In the genomic region with DNA sequence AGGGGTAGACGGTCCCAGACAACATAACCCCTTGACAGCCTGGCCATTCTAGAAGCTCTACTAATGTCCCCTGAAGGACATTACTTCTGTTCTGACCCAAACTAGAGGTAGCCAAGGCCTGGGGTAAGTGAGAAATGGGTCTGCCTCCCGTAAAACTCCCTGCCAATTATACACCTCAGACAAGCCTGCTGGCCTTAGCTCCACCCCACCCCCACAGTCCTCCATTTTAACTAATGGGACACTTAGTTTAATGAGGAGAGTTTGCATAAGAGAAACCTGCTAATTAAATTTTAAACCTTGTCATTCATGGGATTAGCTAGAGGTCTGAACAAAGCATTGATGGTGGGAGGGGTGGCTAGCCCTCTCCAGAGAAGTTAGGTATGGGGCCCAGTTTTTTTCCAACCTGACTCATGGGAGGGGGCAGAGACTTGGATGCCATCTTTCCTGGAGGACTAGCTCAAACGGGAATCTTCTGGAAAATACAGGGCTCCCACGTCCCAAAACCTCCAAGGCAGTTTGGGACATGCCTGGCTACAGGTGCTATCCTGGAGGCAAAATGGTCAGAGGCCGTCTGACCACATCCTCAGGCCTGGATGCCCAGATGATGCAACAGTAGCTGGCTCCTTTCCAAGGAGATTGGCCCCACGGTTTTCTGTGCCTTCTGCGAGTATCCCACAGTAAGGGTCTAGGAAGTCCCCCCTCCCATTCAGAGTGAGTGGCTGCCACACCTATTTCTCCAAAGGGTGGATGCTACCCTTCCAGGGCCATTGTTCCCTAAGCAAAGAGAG, we compare ENCODE assay signal across 22 mouse cellular contexts. TPM values are rescaled to one million over a fixed set of nuclear protein-coding genes. Genes with fewer than 3 reads are reported as not detected.
DNase-seq lines count a peak whose midpoint lies in the region; ATAC-seq and TF ChIP-seq lines count a peak whose summit lies in the region.
"Had no signal": no experiment of that assay in that cellular context is flagged by ENCODE, and none has a peak within 500 bp of the region (broad histone marks: within the 10 kb centered on the region; RNA-seq: fewer than 3 reads in every experiment).

No protein-coding gene starts in this region.

- TF ChIP-seq CTCF in liver, postnatal 0 days (IDR thresholded peaks at IDR 0.05; ENCODE audit: low read depth): no peak
- no peak for TF ChIP-seq CTCF in heart, adult 2 months (IDR thresholded peaks at IDR 0.05)

- 32% methylated on average over 7 of the region's 7 CpGs for whole genome bisulfite sequencing in forebrain, embryonic 10.5 days
- 11% methylated on average over 7 of the region's 7 CpGs for WGBS in forebrain, embryonic 16.5 days
- 40% methylated on average over 7 of the region's 7 CpGs for WGBS in liver, postnatal 0 days (ENCODE audit: insufficient replicate concordance)
- 37% methylated on average over 7 of the region's 7 CpGs for WGBS in liver, embryonic 12.5 days (ENCODE audit: insufficient replicate concordance)
- WGBS in heart, adult 2 months: 49% methylated on average over 7 of the region's 7 CpGs

- no peak overlapping the region for H3K9ac ChIP-seq in forebrain, embryonic 16.5 days (replicated peaks; ENCODE audit: low read depth, low read length)
- no peak overlapping the region for H3K9ac ChIP-seq in liver, postnatal 0 days (replicated peaks)
- no peak overlapping the region for H3K9ac ChIP-seq in liver, embryonic 12.5 days
- no peak overlapping the region for H3K9ac ChIP-seq in heart, adult 2 months (ENCODE audit: low read depth, low read length)
- H3K9ac ChIP-seq: embryonic facial prominence, embryonic 13.5 days; heart, embryonic 15.5 days; hindbrain, embryonic 14.5 days; intestine, embryonic 15.5 days had no signal

- peaks cover 94% of the 10 kb centered on the region for H3K27me3 ChIP-seq in forebrain, embryonic 10.5 days (ENCODE audit: poor library complexity, severe bottlenecking)
- H3K27me3 ChIP-seq in forebrain, embryonic 16.5 days (replicated peaks; ENCODE audit: control insufficient read depth, insufficient read depth, low read length): peaks cover 29% of the 10 kb centered on the region
- H3K27me3 ChIP-seq in liver, postnatal 0 days (ENCODE audit: insufficient read depth, low read length): peaks cover 57% of the 10 kb centered on the region
- H3K27me3 ChIP-seq in liver, embryonic 12.5 days (replicated peaks): peaks cover 95% of the 10 kb centered on the region
- peaks cover 14% of the 10 kb centered on the region for H3K27me3 ChIP-seq in heart, adult 2 months (ENCODE audit: control insufficient read depth, insufficient read depth, low read length)

- peak overlapping the region; percentile 12; the same call in 1 of the 2 replicates for H3K4me3 ChIP-seq in forebrain, embryonic 10.5 days
- H3K4me3 ChIP-seq in forebrain, embryonic 16.5 days (replicated peaks; ENCODE audit: low read length): no peak overlapping the region
- no peak overlapping the region for H3K4me3 ChIP-seq in liver, postnatal 0 days (ENCODE audit: low read depth, low read length)
- no peak overlapping the region for H3K4me3 ChIP-seq in liver, embryonic 12.5 days
- no peak overlapping the region for H3K4me3 ChIP-seq in heart, adult 2 months
- H3K4me3 ChIP-seq: embryonic facial prominence, embryonic 13.5 days; heart, embryonic 10.5 days; heart, embryonic 15.5 days; intestine, embryonic 15.5 days had no signal

- H3K27ac ChIP-seq in forebrain, embryonic 10.5 days: peak overlapping the region; percentile 42; the same call in 1 of the 2 replicates
- no peak overlapping the region for H3K27ac ChIP-seq in forebrain, embryonic 16.5 days (ENCODE audit: low read length)
- H3K27ac ChIP-seq in liver, postnatal 0 days (ENCODE audit: low read depth): no peak overlapping the region
- H3K27ac ChIP-seq in liver, embryonic 12.5 days: no peak overlapping the region
- H3K27ac ChIP-seq in heart, adult 2 months: no peak overlapping the region
- H3K27ac ChIP-seq: embryonic facial prominence, embryonic 13.5 days; heart, embryonic 10.5 days; heart, embryonic 15.5 days; hindbrain, embryonic 14.5 days; intestine, embryonic 15.5 days had no signal

- TF ChIP-seq POLR2A in heart, adult 2 months (IDR thresholded peaks at IDR 0.05; ENCODE audit: insufficient read depth, low read depth, low read length): no peak

- H3K9me3 ChIP-seq in forebrain, embryonic 10.5 days: no peaks in the 10 kb centered on the region
- H3K9me3 ChIP-seq in forebrain, embryonic 16.5 days (ENCODE audit: control insufficient read depth, low read length): no peaks in the 10 kb centered on the region
- no peaks in the 10 kb centered on the region for H3K9me3 ChIP-seq in liver, postnatal 0 days (ENCODE audit: low read length)
- no peaks in the 10 kb centered on the region for H3K9me3 ChIP-seq in liver, embryonic 12.5 days (replicated peaks)
- H3K9me3 ChIP-seq: embryonic facial prominence, embryonic 13.5 days; heart, embryonic 10.5 days; heart, embryonic 15.5 days; intestine, embryonic 15.5 days had no signal

- no peak for ATAC-seq in forebrain, embryonic 16.5 days
- no peak for ATAC-seq in liver, postnatal 0 days
- ATAC-seq in liver, embryonic 12.5 days: no peak
- no peak for ATAC-seq in erythroblast, adult 5-6 weeks (replicated peaks; ENCODE audit: low FRiP score, poor library complexity, severe bottlenecking)
- ATAC-seq: intestine, embryonic 15.5 days had no signal

- no peak for TF ChIP-seq EP300 in liver, postnatal 0 days (IDR thresholded peaks at IDR 0.05; ENCODE audit: low read depth)
- no peak for TF ChIP-seq EP300 in heart, adult 2 months (IDR thresholded peaks at IDR 0.05; ENCODE audit: insufficient read depth, low read depth, low read length)

- no peak overlapping the region for H3K4me2 ChIP-seq in forebrain, embryonic 16.5 days (ENCODE audit: low read length)
- H3K4me2 ChIP-seq in liver, postnatal 0 days (ENCODE audit: low read depth, low read length): no peak overlapping the region
- H3K4me2 ChIP-seq in liver, embryonic 12.5 days: no peak overlapping the region
- H3K4me2 ChIP-seq: embryonic facial prominence, embryonic 13.5 days; heart, embryonic 15.5 days; hindbrain, embryonic 14.5 days; intestine, embryonic 15.5 days had no signal

- H3K4me1 ChIP-seq in forebrain, embryonic 10.5 days: peaks cover 51% of the 10 kb centered on the region
- H3K4me1 ChIP-seq in forebrain, embryonic 16.5 days (replicated peaks; ENCODE audit: control insufficient read depth, insufficient read depth, low read length): 0 out of 2 replicates have a peak, but pooled peaks cover 2% of the 10 kb centered on the region
- no peaks in the 10 kb centered on the region for H3K4me1 ChIP-seq in liver, postnatal 0 days (ENCODE audit: insufficient read depth)
- no peaks in the 10 kb centered on the region for H3K4me1 ChIP-seq in liver, embryonic 12.5 days
- no peaks in the 10 kb centered on the region for H3K4me1 ChIP-seq in heart, adult 2 months (ENCODE audit: control insufficient read depth, insufficient read depth, low read length)

- no peak for DNase-seq in forebrain, embryonic 10.5 days (ENCODE audit: extremely low spot score, low spot score)
- DNase-seq in liver, postnatal 0 days: peak; percentile 31
- DNase-seq in adipocyte (ENCODE audit: low spot score): peak; percentile 10
- DNase-seq in heart, adult 2 months: no peak
- DNase-seq: adrenal gland, postnatal 10 days; cerebellum, adult 18-20 months; cerebellum, adult 9-11 months; cerebellum, postnatal 36 days; gastrocnemius, postnatal 14 days; heart, postnatal 14 days; kidney, adult 18-20 months had no signal

- intact Hi-C loops in heart, adult 2 months (cut with DNase I): no loop called here

- H3K79me2 ChIP-seq in heart, adult 2 months (replicated peaks; ENCODE audit: control insufficient read depth, insufficient read depth, low read length): no peaks in the 10 kb centered on the region

- H3K36me3 ChIP-seq in forebrain, embryonic 10.5 days (replicated peaks): no peaks in the 10 kb centered on the region
- H3K36me3 ChIP-seq in forebrain, embryonic 16.5 days (ENCODE audit: control insufficient read depth, insufficient read depth): no peaks in the 10 kb centered on the region
- H3K36me3 ChIP-seq in liver, postnatal 0 days (replicated peaks; ENCODE audit: insufficient read depth, low read length): no peaks in the 10 kb centered on the region
- no peaks in the 10 kb centered on the region for H3K36me3 ChIP-seq in liver, embryonic 12.5 days
- no peaks in the 10 kb centered on the region for H3K36me3 ChIP-seq in heart, adult 2 months (ENCODE audit: control insufficient read depth, insufficient read depth, low read length)
- H3K36me3 ChIP-seq: embryonic facial prominence, embryonic 13.5 days; heart, embryonic 10.5 days; heart, embryonic 15.5 days; intestine, embryonic 15.5 days had no signal

RNA-seq across cellular contexts. Expression of gene Lhx3, which starts 13.3 kb away (rescaled TPM):
- polyA plus RNA-seq in forebrain, embryonic 10.5 days (2016; fragmentation: Nextera tagmentation; extraction: Ambion mirVana): 0.22 and 0.29 TPM in 2 replicates
- not detected in 2 replicates for polyA plus RNA-seq in forebrain, embryonic 16.5 days (2015; fragmentation: Nextera tagmentation; extraction: Ambion mirVana)
- not detected in 2 replicates for polyA plus RNA-seq in liver, postnatal 0 days (2015; fragmentation: Nextera tagmentation; extraction: Ambion mirVana)
- polyA plus RNA-seq in liver, embryonic 12.5 days (2016; fragmentation: Nextera tagmentation; extraction: Ambion mirVana): 0.22 TPM in 1 of 2 replicates, not detected in the other
- total RNA-seq in heart, adult 2 months (2021): not detected
- polyA plus RNA-seq in heart, adult 2 months (2012; rRNA removed): not detected in 2 replicates
- total RNA-seq in erythroblast, adult 5-6 weeks (2015; ENCODE audit: low replicate concordance): not detected in 2 replicates
- not detected in 2 replicates for total RNA-seq in erythroblast, adult 5-6 weeks (2017; ENCODE audit: low replicate concordance)
- total RNA-seq: CH12.LX; gastrocnemius, adult 18-20 months; gastrocnemius, postnatal 14 days; heart, postnatal 14 days; hematopoietic stem cell, adult 5-6 weeks had no signal
- polyA plus RNA-seq: heart, embryonic 15.5 days; intestine, embryonic 15.5 days had no signal

RNA-seq across cellular contexts. Expression of gene Qsox2, which starts 42.6 kb away (rescaled TPM):
- 19.8 and 21.1 TPM in 2 replicates for polyA plus RNA-seq in forebrain, embryonic 10.5 days (2016; fragmentation: Nextera tagmentation; extraction: Ambion mirVana)
- polyA plus RNA-seq in forebrain, embryonic 16.5 days (2015; fragmentation: Nextera tagmentation; extraction: Ambion mirVana): 13.6 and 14.6 TPM in 2 replicates
- polyA plus RNA-seq in liver, postnatal 0 days (2015; fragmentation: Nextera tagmentation; extraction: Ambion mirVana): 3.7 and 4.1 TPM in 2 replicates
- polyA plus RNA-seq in liver, embryonic 12.5 days (2016; fragmentation: Nextera tagmentation; extraction: Ambion mirVana): 11.6 and 11.7 TPM in 2 replicates
- 10 to 100 TPM; 17.3 to 22.2 TPM for total RNA-seq in heart, adult 2 months (2021)
- 11.1 and 18.1 TPM in 2 replicates for polyA plus RNA-seq in heart, adult 2 months (2012; rRNA removed)
- 1.7 and 2.1 TPM in 2 replicates for total RNA-seq in erythroblast, adult 5-6 weeks (2015; ENCODE audit: low replicate concordance)
- total RNA-seq in erythroblast, adult 5-6 weeks (2017; ENCODE audit: low replicate concordance): 0.60 and 1.7 TPM in 2 replicates

Comparison
In these comparisons a context has a peak if more than half of its experiments do, and no peak if none do; other contexts are left out.
1. DNase-seq: peak in liver, postnatal 0 days (single experiment) and adipocyte (single experiment); none in forebrain, embryonic 10.5 days (single experiment) and heart, adult 2 months (0 of 2).